Mouse (Mus musculus): Measurements from ENCODE around the gene Irak1.
A peak's percentile ranks its signal among the peaks of the same experiment; 100 is the strongest.

The Irak1 gene

GRCm38 (mm10) chrX:73966248-73967176 is 57.2 kb downstream of the Irak1 start, which contains the start of gene Hcfc1:
Gene Hcfc1, minus strand, starts transcription at chrX:73966357.
- peak; percentile 88 for DNase-seq (ENCODE audit: low spot score)

DNA sequence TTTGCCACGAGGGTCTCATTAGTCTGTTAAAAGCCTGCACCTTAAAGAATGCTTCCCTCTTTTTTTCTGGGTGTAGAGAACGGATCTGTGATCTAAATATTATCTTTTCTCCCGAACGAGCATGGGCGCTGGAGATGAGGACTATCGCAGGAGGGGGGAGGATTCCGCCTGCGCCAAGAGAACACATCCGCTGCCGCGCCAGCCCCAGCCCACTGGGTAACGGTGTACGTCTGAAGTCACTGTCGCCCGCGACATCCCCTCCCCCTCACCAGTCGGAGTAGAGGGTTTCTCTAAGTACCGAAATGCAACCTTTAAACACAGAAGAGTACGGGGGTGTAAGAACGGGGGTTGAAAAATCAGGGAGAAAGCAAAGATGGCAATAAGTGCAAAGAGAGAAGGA is 58.4 kb downstream of the Irak1 start:
- peak; percentile 35 for DNase-seq (ENCODE audit: low spot score)

DNA sequence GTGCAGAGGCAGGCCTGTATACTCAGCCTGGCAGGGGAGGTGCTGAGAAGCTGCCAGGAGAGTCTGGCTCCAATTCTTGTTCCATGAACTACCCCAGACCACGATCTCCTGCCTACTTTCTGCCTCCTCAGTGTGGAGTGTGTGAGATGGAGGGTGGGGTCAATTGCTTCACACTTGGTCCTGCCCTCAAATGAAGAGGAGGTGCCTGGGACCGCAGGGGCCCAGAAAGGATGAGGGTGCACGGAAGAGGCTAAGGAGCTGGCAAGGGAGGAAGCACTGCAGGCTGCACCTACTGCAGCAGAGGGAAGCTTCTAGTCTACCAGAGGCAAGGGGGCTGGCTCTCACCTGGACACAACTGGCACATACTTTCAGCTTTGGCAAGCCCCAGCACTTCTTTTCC is 59.4 kb downstream of the Irak1 start:
- DNase-seq (ENCODE audit: low spot score): no peak
